Mouse (Mus musculus) spleen, adult 2 months (tissue): Measurements from ENCODE around the gene Phf12.

Experiments
- CTCF ChIP-seq: fragments of 200-500 bp; IDR thresholded peaks from 2 replicates; pipeline ENCODE4 v1.5.1; 2011; ENCODE audit warnings: mild to moderate bottlenecking, inconsistent platforms; ENCODE audit not compliant: insufficient read depth, insufficient read length, insufficient replicate concordance; ENCODE audit errors: extremely low read depth
- POLR2A ChIP-seq: fragments of 200-500 bp; IDR thresholded peaks from 2 replicates; pipeline ENCODE4 v1.6.1; 2011; ENCODE audit warnings: low read depth, low read length, inconsistent platforms

DNA sequence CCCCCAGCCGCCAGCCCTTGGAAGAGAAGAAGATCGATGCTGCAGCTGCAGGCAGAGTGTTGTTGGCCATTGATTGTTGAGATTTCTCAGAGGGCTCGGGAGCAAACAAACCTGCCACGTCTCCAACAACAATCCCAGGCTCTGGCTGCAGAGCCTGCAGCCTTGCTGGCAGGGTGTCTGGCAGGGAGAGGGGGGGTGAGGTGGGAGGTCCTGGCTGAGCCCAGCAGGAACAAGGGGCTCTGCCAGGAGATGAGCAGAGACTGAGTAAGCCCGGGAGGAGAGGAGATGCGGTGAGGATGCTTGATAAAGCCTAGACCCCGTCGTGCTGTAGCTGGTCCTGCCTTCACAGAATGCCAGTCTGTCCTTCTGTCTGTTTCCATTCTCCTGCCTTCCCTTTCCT, 45.7 kb upstream of the Phf12 start:
- no peak for TF ChIP-seq CTCF
- no peak for TF ChIP-seq POLR2A
